Mouse (Mus musculus): ENCODE measurements around the gene Ezh2. TPM values are rescaled to one million over a fixed set of nuclear protein-coding genes. Genes with fewer than 3 reads are reported as not detected.

The Ezh2 gene
- polyA plus RNA-seq, 1 experiment = 194 TPM

GRCm38 (mm10) chr6:47560846-47561245 is 34.3 kb downstream of the Ezh2 start:
- Histone ChIP-seq H3K9ac (ENCODE audit: low read depth, poor library complexity, severe bottlenecking) (no peak overlapping the region), H3K9me3 (replicated peaks; ENCODE audit: control insufficient read depth, insufficient read depth, low read length, poor library complexity, severe bottlenecking) (no peaks in the 10 kb centered on the region), H3K4me3 (ENCODE audit: low read depth, low read length) (no peak overlapping the region), H3K27me3 (ENCODE audit: control insufficient read depth, insufficient read depth, low read length, poor library complexity, severe bottlenecking) (no peaks in the 10 kb centered on the region), H3K36me3 (ENCODE audit: control insufficient read depth, insufficient read depth, low read length, poor library complexity, severe bottlenecking) (peaks cover 28% of the 10 kb centered on the region), H3K4me1 (ENCODE audit: control insufficient read depth, insufficient read depth, low read length) (no peaks in the 10 kb centered on the region), H3K27ac (ENCODE audit: insufficient read depth, low read length) (no peak overlapping the region)
- TF ChIP-seq POLR2A (IDR thresholded peaks at IDR 0.05; ENCODE audit: insufficient read depth, low read length) = no peak
- no peak for TF ChIP-seq CTCF (IDR thresholded peaks at IDR 0.05; ENCODE audit: low read depth, low read length)
- no peak for TF ChIP-seq EP300 (IDR thresholded peaks at IDR 0.05; ENCODE audit: insufficient read depth, low read depth, low read length)

- Histone ChIP-seq H3K27ac (ENCODE audit: insufficient read depth, low read length) (no peak overlapping the region), H3K9ac (ENCODE audit: low read depth, poor library complexity, severe bottlenecking) (no peak overlapping the region), H3K4me3 (ENCODE audit: low read depth, low read length) (no peak overlapping the region), H3K4me1 (ENCODE audit: control insufficient read depth, insufficient read depth, low read length) (no peaks in the 10 kb centered on the region), H3K9me3 (replicated peaks; ENCODE audit: control insufficient read depth, insufficient read depth, low read length, poor library complexity, severe bottlenecking) (no peaks in the 10 kb centered on the region), H3K36me3 (ENCODE audit: control insufficient read depth, insufficient read depth, low read length, poor library complexity, severe bottlenecking) (peaks cover 29% of the 10 kb centered on the region), H3K27me3 (ENCODE audit: control insufficient read depth, insufficient read depth, low read length, poor library complexity, severe bottlenecking) (no peaks in the 10 kb centered on the region)
- TF ChIP-seq CTCF (IDR thresholded peaks at IDR 0.05; ENCODE audit: low read depth, low read length) (no peak), POLR2A (IDR thresholded peaks at IDR 0.05; ENCODE audit: insufficient read depth, low read length) (no peak), EP300 (IDR thresholded peaks at IDR 0.05; ENCODE audit: insufficient read depth, low read depth, low read length) (no peak)
Observed at GRCm38 (mm10) chr6:47560407-47560806, 34.7 kb downstream of the Ezh2 start.

GRCm38 (mm10) chr6:47559287-47559686 is 35.9 kb downstream of the Ezh2 start:
- no peak overlapping the region for H3K4me3 ChIP-seq (ENCODE audit: low read depth, low read length)
- peaks cover 37% of the 10 kb centered on the region for H3K36me3 ChIP-seq (ENCODE audit: control insufficient read depth, insufficient read depth, low read length, poor library complexity, severe bottlenecking)
- no peak overlapping the region for H3K9ac ChIP-seq (ENCODE audit: low read depth, poor library complexity, severe bottlenecking)
- H3K9me3 ChIP-seq (replicated peaks; ENCODE audit: control insufficient read depth, insufficient read depth, low read length, poor library complexity, severe bottlenecking) = no peaks in the 10 kb centered on the region
- H3K4me1 ChIP-seq (ENCODE audit: control insufficient read depth, insufficient read depth, low read length) = no peaks in the 10 kb centered on the region
- no peak overlapping the region for H3K27ac ChIP-seq (ENCODE audit: insufficient read depth, low read length)
- TF ChIP-seq EP300 (IDR thresholded peaks at IDR 0.05; ENCODE audit: insufficient read depth, low read depth, low read length) = no peak
- no peak for TF ChIP-seq CTCF (IDR thresholded peaks at IDR 0.05; ENCODE audit: low read depth, low read length)
- TF ChIP-seq POLR2A (IDR thresholded peaks at IDR 0.05; ENCODE audit: insufficient read depth, low read length) = no peak
- H3K27me3 ChIP-seq (ENCODE audit: control insufficient read depth, insufficient read depth, low read length, poor library complexity, severe bottlenecking) = no peaks in the 10 kb centered on the region

- Histone ChIP-seq H3K9ac (ENCODE audit: low read depth, poor library complexity, severe bottlenecking) (no peak overlapping the region), H3K9me3 (replicated peaks; ENCODE audit: control insufficient read depth, insufficient read depth, low read length, poor library complexity, severe bottlenecking) (no peaks in the 10 kb centered on the region), H3K4me3 (ENCODE audit: low read depth, low read length) (no peak overlapping the region), H3K4me1 (ENCODE audit: control insufficient read depth, insufficient read depth, low read length) (no peaks in the 10 kb centered on the region), H3K27ac (ENCODE audit: insufficient read depth, low read length) (no peak overlapping the region), H3K27me3 (ENCODE audit: control insufficient read depth, insufficient read depth, low read length, poor library complexity, severe bottlenecking) (no peaks in the 10 kb centered on the region), H3K36me3 (ENCODE audit: control insufficient read depth, insufficient read depth, low read length, poor library complexity, severe bottlenecking) (peaks cover 51% of the 10 kb centered on the region)
- no peak for TF ChIP-seq EP300 (IDR thresholded peaks at IDR 0.05; ENCODE audit: insufficient read depth, low read depth, low read length)
- no peak for TF ChIP-seq POLR2A (IDR thresholded peaks at IDR 0.05; ENCODE audit: insufficient read depth, low read length)
- no peak for TF ChIP-seq CTCF (IDR thresholded peaks at IDR 0.05; ENCODE audit: low read depth, low read length)
Observed at GRCm38 (mm10) chr6:47552280-47552679, 42.9 kb downstream of the Ezh2 start.

- H3K9me3 ChIP-seq (replicated peaks; ENCODE audit: control insufficient read depth, insufficient read depth, low read length, poor library complexity, severe bottlenecking) = no peaks in the 10 kb centered on the region
- H3K9ac ChIP-seq (ENCODE audit: low read depth, poor library complexity, severe bottlenecking) = no peak overlapping the region
- H3K27me3 ChIP-seq (ENCODE audit: control insufficient read depth, insufficient read depth, low read length, poor library complexity, severe bottlenecking) = no peaks in the 10 kb centered on the region
- peaks cover 45% of the 10 kb centered on the region for H3K36me3 ChIP-seq (ENCODE audit: control insufficient read depth, insufficient read depth, low read length, poor library complexity, severe bottlenecking)
- no peaks in the 10 kb centered on the region for H3K4me1 ChIP-seq (ENCODE audit: control insufficient read depth, insufficient read depth, low read length)
- TF ChIP-seq CTCF (IDR thresholded peaks at IDR 0.05; ENCODE audit: low read depth, low read length) = no peak
- no peak for TF ChIP-seq POLR2A (IDR thresholded peaks at IDR 0.05; ENCODE audit: insufficient read depth, low read length)
- no peak for TF ChIP-seq EP300 (IDR thresholded peaks at IDR 0.05; ENCODE audit: insufficient read depth, low read depth, low read length)
- no peak overlapping the region for H3K4me3 ChIP-seq (ENCODE audit: low read depth, low read length)
- no peak overlapping the region for H3K27ac ChIP-seq (ENCODE audit: insufficient read depth, low read length)
Observed at GRCm38 (mm10) chr6:47535333-47535732, 59.8 kb downstream of the Ezh2 start.

GRCm38 (mm10) chr6:47532547-47532946 is 62.6 kb downstream of the Ezh2 start:
- no peak for TF ChIP-seq POLR2A (IDR thresholded peaks at IDR 0.05; ENCODE audit: insufficient read depth, low read length)
- no peak for TF ChIP-seq CTCF (IDR thresholded peaks at IDR 0.05; ENCODE audit: low read depth, low read length)
- no peak for TF ChIP-seq EP300 (IDR thresholded peaks at IDR 0.05; ENCODE audit: insufficient read depth, low read depth, low read length)
- Histone ChIP-seq H3K36me3 (ENCODE audit: control insufficient read depth, insufficient read depth, low read length, poor library complexity, severe bottlenecking) (peaks cover 53% of the 10 kb centered on the region), H3K9me3 (replicated peaks; ENCODE audit: control insufficient read depth, insufficient read depth, low read length, poor library complexity, severe bottlenecking) (no peaks in the 10 kb centered on the region), H3K27ac (ENCODE audit: insufficient read depth, low read length) (no peak overlapping the region), H3K4me1 (ENCODE audit: control insufficient read depth, insufficient read depth, low read length) (no peaks in the 10 kb centered on the region), H3K4me3 (ENCODE audit: low read depth, low read length) (no peak overlapping the region), H3K27me3 (ENCODE audit: control insufficient read depth, insufficient read depth, low read length, poor library complexity, severe bottlenecking) (no peaks in the 10 kb centered on the region), H3K9ac (ENCODE audit: low read depth, poor library complexity, severe bottlenecking) (no peak overlapping the region)

All from ES-Bruce4 (cell line).